Mouse (Mus musculus) heart, postnatal 0 days (tissue): Measurements from ENCODE around the gene Alg14.

Experiments
- CTCF ChIP-seq: IDR thresholded peaks from 2 replicates; pipeline ENCODE4 v1.5.1; 2016; ENCODE audit warnings: antibody characterized with exemption, control low read depth, low read depth
- EP300 ChIP-seq: IDR thresholded peaks from 2 replicates; pipeline ENCODE4 v1.6.1; 2016; ENCODE audit warnings: antibody characterized with exemption, low read depth

GRCm38 (mm10) chr3:121355569-121355968 is 64.0 kb downstream of the Alg14 start:
- TF ChIP-seq CTCF (no peak), EP300 (no peak)
